Mouse (Mus musculus) midbrain, embryonic 14.5 days (tissue): ENCODE measurements around the gene Gemin2. TPM values are rescaled to one million over a fixed set of nuclear protein-coding genes. Genes with fewer than 3 reads are reported as not detected.
A peak's percentile ranks its signal among the peaks of the same experiment; 100 is the strongest.
"Not testable (repeated sequence)": the region's sequence is repeated elsewhere in the genome, so short reads cannot be mapped to it uniquely, and the experiment has no call there.

Experiments used
- ATAC-seq: fragments of 200-750 bp; cut with Nextera tagmentation; 2 replicates; pipeline ENCODE4 v1.8.0; 2017; ENCODE audit warnings: moderate number of reproducible peaks, moderate library complexity; ENCODE audit not compliant: low FRiP score, low TSS enrichment
- DNase-seq: peaks from one replicate; pipeline ENCODE4 v3.0.0-alpha.2; 2015
- H3K27ac ChIP-seq: fragments of 300-500 bp; sonication (generic); replicated peaks from 2 replicates; pipeline ENCODE4 v1.5.1; 2014; ENCODE audit warnings: mild to moderate bottlenecking, low read depth, low read length, moderate library complexity
- H3K27me3 ChIP-seq: fragments of 300-500 bp; sonication (generic); 2 replicates; pipeline ENCODE4 v1.6.1; 2014; ENCODE audit warnings: low read length, control low read depth, mixed read lengths; ENCODE audit not compliant: control insufficient read depth, insufficient read depth
- H3K36me3 ChIP-seq: fragments of 300-500 bp; sonication (generic); 2 replicates; pipeline ENCODE4 v1.6.1; 2014; ENCODE audit warnings: low read length, control low read depth; ENCODE audit not compliant: control insufficient read depth, insufficient read depth
- H3K4me1 ChIP-seq: fragments of 300-500 bp; sonication (generic); 2 replicates; pipeline ENCODE4 v1.6.1; 2014; ENCODE audit warnings: mild to moderate bottlenecking, antibody characterized with exemption, low read length, control low read depth; ENCODE audit not compliant: control insufficient read depth, insufficient read depth
- H3K4me2 ChIP-seq: fragments of 300-500 bp; sonication (generic); 2 replicates; pipeline ENCODE4 v1.6.1; 2014; ENCODE audit warnings: mild to moderate bottlenecking, low read length, moderate library complexity
- H3K4me3 ChIP-seq: fragments of 300-500 bp; sonication (generic); replicated peaks from 2 replicates; pipeline ENCODE4 v1.5.1; 2014; ENCODE audit warnings: low read depth, low read length
- H3K9ac ChIP-seq: fragments of 300-500 bp; sonication (generic); replicated peaks from 2 replicates; pipeline ENCODE4 v1.6.1; 2014; ENCODE audit warnings: mild to moderate bottlenecking, low read length, moderate library complexity
- H3K9me3 ChIP-seq: fragments of 300-500 bp; sonication (generic); 2 replicates; pipeline ENCODE4 v1.6.1; 2016; ENCODE audit warnings: low read length, control low read depth, mixed read lengths; ENCODE audit not compliant: control insufficient read depth
- WGBS: fragments of 180-500 bp; shearing (Covaris S2); extraction: QIAGEN DNeasy Blood & Tissue Kit; methylation state at CpG from one replicate; pipeline ENCODE4 v1.1.7; 2014; 5-methylcytosine and 5-hydroxymethylcytosine counted together
- polyA plus RNA-seq: library from polyadenylated mRNA; unstranded; fragments of >200 nt; fragmentation: Nextera tagmentation; extraction: Ambion mirVana; gene quantifications from 2 replicates; pipeline ENCODE4 v1.2.1, GENCODE M21; 2014

Gemin2 gene
- 11.8 and 12.7 TPM in 2 replicates for polyA plus RNA-seq

- peaks cover 10% of the 10 kb centered on the region; the same call in 1 of the 2 replicates for H3K36me3 ChIP-seq
- peak; percentile 95 for DNase-seq
- no peaks in the 10 kb centered on the region for H3K27me3 ChIP-seq
- peak; percentile 71 for ATAC-seq
- peaks cover 15% of the 10 kb centered on the region for H3K4me1 ChIP-seq
- H3K9ac ChIP-seq: peak within 1 kb of the TSS; percentile 64
- H3K9me3 ChIP-seq: no peaks in the 10 kb centered on the region
- peak within 1 kb of the TSS; percentile 57; the same call in 1 of the 2 replicates for H3K27ac ChIP-seq
- peak within 1 kb of the TSS; percentile 63 for H3K4me2 ChIP-seq
- WGBS: under 1% methylated on average over 28 of the region's 28 CpGs
- peak within 1 kb of the TSS; percentile 61 for H3K4me3 ChIP-seq
These were observed at the start of gene Gemin2 for GRCm38 (mm10) chr12:59013234-59013633. TSS of gene Gemin2 (plus strand) at chr12:59013393.

- ATAC-seq: no peak; the same call in 1 of the 2 replicates
These were observed 48.6 kb upstream of the Gemin2 start for GRCm38 (mm10) chr12:58964583-58964982.

GRCm38 (mm10) chr12:58976966-58977365 is 36.2 kb upstream of the Gemin2 start:
- no peaks in the 10 kb centered on the region for H3K27me3 ChIP-seq
- ATAC-seq (no peak), DNase-seq (no peak)
- H3K9ac ChIP-seq: no peak overlapping the region
- H3K9me3 ChIP-seq: no peaks in the 10 kb centered on the region
- WGBS: 83% methylated on average over 2 of the region's 2 CpGs
- no peaks in the 10 kb centered on the region for H3K4me1 ChIP-seq
- peaks cover 71% of the 10 kb centered on the region for H3K36me3 ChIP-seq
- no peak overlapping the region for H3K4me2 ChIP-seq
- H3K4me3 ChIP-seq: no peak overlapping the region
- H3K27ac ChIP-seq: no peak overlapping the region

More at GRCm38 (mm10) chr12:58964583-58964982, 48.6 kb upstream of the Gemin2 start:
- Histone ChIP-seq H3K9me3 (no peaks in the 10 kb centered on the region), H3K36me3 (peaks cover 66% of the 10 kb centered on the region), H3K27me3 (no peaks in the 10 kb centered on the region), H3K4me3 (no peak overlapping the region), H3K27ac (no peak overlapping the region), H3K4me1 (no peaks in the 10 kb centered on the region), H3K9ac (no peak overlapping the region), H3K4me2 (no peak overlapping the region)
- DNase-seq: peak; percentile 70
- WGBS: 70% methylated on average over 4 of the region's 4 CpGs

GRCm38 (mm10) chr12:58981178-58981661 is 32.0 kb upstream of the Gemin2 start:
- not testable (repeated sequence) for H3K9ac ChIP-seq, DNase-seq, ATAC-seq, H3K4me2 ChIP-seq, H3K4me1 ChIP-seq, H3K27me3 ChIP-seq, H3K9me3 ChIP-seq, H3K4me3 ChIP-seq, H3K27ac ChIP-seq
- WGBS: 72% methylated on average over 6 of the region's 6 CpGs
- peaks cover 85% of the 10 kb centered on the region for H3K36me3 ChIP-seq

- H3K27me3 ChIP-seq: no peaks in the 10 kb centered on the region
- no peak overlapping the region for H3K9ac ChIP-seq
- H3K4me1 ChIP-seq: no peaks in the 10 kb centered on the region
- H3K9me3 ChIP-seq: no peaks in the 10 kb centered on the region
- 96% methylated on average over 3 of the region's 3 CpGs for WGBS
- DNase-seq: no peak
- peaks cover 77% of the 10 kb centered on the region for H3K36me3 ChIP-seq
- no peak overlapping the region for H3K4me3 ChIP-seq
- H3K4me2 ChIP-seq: no peak overlapping the region
- H3K27ac ChIP-seq: no peak overlapping the region
- no peak for ATAC-seq
These were observed 27.4 kb upstream of the Gemin2 start for GRCm38 (mm10) chr12:58985766-58986165.

GRCm38 (mm10) chr12:59010482-59010881 is 2.7 kb upstream of the Gemin2 start:
- H3K27ac ChIP-seq: no peak overlapping the region
- no peak overlapping the region for H3K4me3 ChIP-seq
- peaks cover 16% of the 10 kb centered on the region for H3K36me3 ChIP-seq
- H3K9ac ChIP-seq: no peak overlapping the region
- H3K4me1 ChIP-seq: peaks cover 15% of the 10 kb centered on the region
- DNase-seq: peak; percentile 21
- ATAC-seq: no peak
- 86% methylated on average over 2 of the region's 2 CpGs for WGBS
- no peaks in the 10 kb centered on the region for H3K27me3 ChIP-seq
- no peaks in the 10 kb centered on the region for H3K9me3 ChIP-seq
- peak overlapping the region; percentile 63 for H3K4me2 ChIP-seq

- H3K9me3 ChIP-seq: no peaks in the 10 kb centered on the region
- H3K27ac ChIP-seq: peak overlapping the region; percentile 89
- ATAC-seq (no peak; the same call in 1 of the 2 replicates), DNase-seq (no peak)
- H3K4me3 ChIP-seq: peak overlapping the region; percentile 61
- H3K27me3 ChIP-seq: no peaks in the 10 kb centered on the region
- peaks cover 7% of the 10 kb centered on the region for H3K36me3 ChIP-seq
- under 1% methylated on average over 25 of the region's 25 CpGs for WGBS
- peak overlapping the region; percentile 74 for H3K9ac ChIP-seq
- peak overlapping the region; percentile 63 for H3K4me2 ChIP-seq
- peaks cover 15% of the 10 kb centered on the region for H3K4me1 ChIP-seq
These were observed 1.8 kb upstream of the Gemin2 start for GRCm38 (mm10) chr12:59011275-59011843.

GRCm38 (mm10) chr12:59011844-59012709 is 1.1 kb upstream of the Gemin2 start, which contains the start of gene Sec23a:
TSS of gene Sec23a (minus strand) at chr12:59012017.
- Histone ChIP-seq H3K4me2 (peak within 1 kb of the TSS; percentile 63), H3K36me3 (peaks cover 1% of the 10 kb centered on the region), H3K4me3 (peak within 1 kb of the TSS; percentile 61), H3K27ac (peak within 1 kb of the TSS; percentile 89), H3K9ac (peak within 1 kb of the TSS; percentile 74), H3K27me3 (no peaks in the 10 kb centered on the region), H3K9me3 (no peaks in the 10 kb centered on the region), H3K4me1 (peaks cover 15% of the 10 kb centered on the region)
- peak; percentile 98 for ATAC-seq
- under 1% methylated on average over 48 of the region's 48 CpGs for WGBS
- DNase-seq: peak; percentile 98
